Mouse (Mus musculus): ENCODE measurements around the gene Rtp4.

Gene Rtp4

DNA sequence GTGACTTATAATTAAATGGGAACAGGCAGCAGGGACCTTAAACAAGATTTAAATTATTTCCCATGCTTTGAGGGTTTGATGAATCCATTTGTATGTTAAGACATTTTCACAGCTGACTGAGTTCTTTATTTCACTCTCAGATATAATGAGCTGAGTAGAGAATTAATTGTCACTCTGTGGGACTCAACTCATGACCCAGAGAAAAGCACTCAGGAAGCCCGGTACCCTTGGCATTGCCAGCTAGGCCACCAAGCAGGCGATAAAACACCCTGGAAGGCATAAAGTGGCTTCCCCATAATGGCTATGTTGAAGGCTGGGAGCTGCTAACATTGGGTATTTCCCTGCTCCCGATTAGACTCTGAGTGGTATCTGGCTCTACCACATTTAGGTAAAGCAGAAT lies 76.6 kb downstream of the Rtp4 start:
- DNase-seq = no peak

- DNase-seq = no peak
These were observed 77.9 kb downstream of the Rtp4 start for GRCm38 (mm10) chr16:23597968-23598367.

DNA sequence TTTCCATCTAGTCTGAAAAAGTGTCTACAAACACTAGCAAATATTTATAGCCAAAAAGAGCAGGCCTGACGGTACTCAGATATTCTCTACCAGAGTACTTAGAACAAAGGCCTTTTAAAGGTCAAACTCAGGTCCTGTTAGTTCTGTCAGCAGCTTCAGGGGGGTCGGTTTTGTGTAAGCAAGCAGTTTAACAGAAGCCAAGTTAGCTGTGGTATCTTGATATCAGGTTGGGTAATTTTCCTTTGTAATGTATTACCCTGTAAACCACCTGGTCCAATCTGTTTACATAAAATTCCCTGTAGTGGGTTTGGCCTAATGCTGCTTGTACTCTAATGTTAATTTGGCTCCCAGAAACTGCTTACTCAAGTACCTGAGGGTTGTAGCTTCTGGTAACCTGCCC lies 86.1 kb downstream of the Rtp4 start:
- no peak for DNase-seq

- DNase-seq = no peak
These were observed 86.6 kb downstream of the Rtp4 start for GRCm38 (mm10) chr16:23606651-23607050.

DNA sequence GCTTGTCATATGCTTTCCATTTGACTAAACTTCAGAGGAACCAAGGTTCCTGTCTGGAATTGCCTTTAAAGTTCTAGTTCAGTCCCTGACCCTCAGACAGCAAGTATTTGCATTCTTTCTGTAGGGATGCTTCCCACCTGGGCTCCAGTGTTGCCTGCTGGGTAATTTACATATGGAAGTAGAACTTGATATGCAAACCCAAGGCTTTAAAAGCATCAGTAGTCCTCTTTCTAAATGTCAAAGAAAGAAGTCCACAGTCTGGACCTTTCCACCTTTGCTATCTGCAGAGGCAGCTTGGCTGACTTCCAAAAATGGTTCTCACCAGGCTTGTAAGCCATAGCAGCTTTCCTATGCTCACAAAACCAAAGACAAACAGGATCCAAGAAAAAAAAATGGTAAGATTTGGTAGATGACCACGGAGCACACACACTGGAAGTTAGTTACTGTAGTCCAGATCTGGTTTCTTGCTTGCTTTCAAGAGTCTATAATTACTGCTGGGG lies 87.9 kb downstream of the Rtp4 start:
- DNase-seq = no peak

GRCm38 (mm10) chr16:23609748-23610185 lies 89.7 kb downstream of the Rtp4 start:
- DNase-seq = peak; percentile 82

DNA sequence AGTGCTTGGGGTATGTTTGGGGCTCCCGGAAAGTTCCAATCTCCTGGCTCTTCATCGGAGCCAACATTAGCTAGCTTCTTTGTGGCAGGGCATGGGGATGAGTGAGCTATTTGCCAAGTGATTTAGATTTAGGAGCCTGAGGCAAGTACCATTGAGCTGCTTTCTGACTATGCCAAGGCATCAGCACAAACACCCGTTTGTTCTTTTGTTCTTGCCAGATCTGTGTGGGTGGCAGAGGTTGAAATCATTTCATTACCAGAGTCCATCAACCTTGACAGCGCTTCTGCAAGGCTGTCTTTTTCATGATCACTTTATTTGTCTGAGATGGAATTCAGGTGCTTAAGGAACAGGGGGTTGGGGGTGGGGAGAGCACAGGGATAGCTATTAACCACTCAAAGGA lies 104.1 kb downstream of the Rtp4 start:
- no peak for DNase-seq

- no peak for DNase-seq
These were observed 111.4 kb downstream of the Rtp4 start for GRCm38 (mm10) chr16:23631531-23631930.

DNA sequence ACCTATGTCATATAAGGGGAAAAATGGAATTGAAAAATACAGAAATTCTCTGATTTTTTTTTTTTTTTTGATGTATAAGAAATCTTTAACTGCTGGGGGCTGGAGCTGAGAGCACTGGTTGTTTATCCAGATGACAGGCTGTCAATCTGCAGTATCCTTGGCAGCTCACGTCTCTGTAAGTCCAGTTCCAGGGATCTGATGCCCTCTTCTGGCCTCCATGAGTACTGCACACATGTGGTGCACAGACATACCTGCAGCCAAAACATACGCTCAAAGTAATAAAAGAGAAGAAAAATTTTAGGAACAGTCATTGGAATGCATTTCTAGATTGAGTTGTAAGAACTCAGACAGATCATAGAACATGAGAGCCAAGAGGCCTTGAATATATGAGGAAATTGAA lies 112.6 kb downstream of the Rtp4 start:
- DNase-seq = peak; percentile 29

DNA sequence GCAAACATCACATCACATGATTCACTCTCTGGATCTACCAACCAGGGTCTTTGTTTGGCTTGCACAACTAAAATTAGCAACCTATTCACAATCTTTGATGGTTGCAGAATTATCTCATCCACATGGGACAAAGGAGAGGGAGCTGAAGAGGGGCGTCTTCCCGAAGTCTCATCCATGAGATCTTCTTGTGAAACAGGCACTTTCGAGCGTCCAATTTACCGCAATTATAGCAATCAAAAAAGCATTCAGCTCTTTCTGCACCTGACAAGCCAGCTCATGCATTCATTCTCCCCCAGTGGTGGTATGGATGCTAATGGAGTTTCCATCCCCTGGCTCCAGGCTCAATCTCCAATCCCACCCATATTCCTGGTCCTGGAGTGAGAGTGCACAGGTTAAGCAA lies 132.9 kb downstream of the Rtp4 start:
- DNase-seq = no peak

DNA sequence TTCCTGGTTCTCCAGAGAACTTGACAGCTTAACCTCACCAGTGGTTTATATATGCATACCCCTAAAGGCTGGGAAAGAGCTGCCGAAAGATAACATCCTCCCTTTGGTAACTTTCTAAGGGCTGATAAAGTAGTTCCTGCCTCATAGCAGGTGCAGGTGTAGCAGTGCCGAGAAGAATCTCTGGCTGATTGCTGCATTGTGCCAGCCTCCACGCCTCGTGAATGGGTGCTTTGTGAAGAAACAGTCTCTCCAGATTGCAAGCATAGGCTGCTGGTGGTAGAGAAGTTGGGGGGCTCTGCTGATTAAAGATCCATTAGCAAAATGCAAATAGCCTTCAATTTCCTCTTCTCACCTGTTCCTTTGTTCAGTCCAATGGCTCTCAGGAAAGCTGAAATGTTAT lies 133.4 kb downstream of the Rtp4 start:
- DNase-seq = no peak

GRCm38 (mm10) chr16:23659597-23660531 lies 139.8 kb downstream of the Rtp4 start:
- no peak for DNase-seq
